Mouse (Mus musculus) heart, embryonic 16.5 days (tissue): ENCODE data around the gene Rhot1. TPM values are rescaled to one million over a fixed set of nuclear protein-coding genes. Genes with fewer than 3 reads are reported as not detected.

ENCODE experiments used
- ATAC-seq: fragments of 200-750 bp; cut with Nextera tagmentation; replicated peaks from 2 replicates; pipeline ENCODE4 v1.8.0; 2017; ENCODE audit warnings: moderate number of reproducible peaks; ENCODE audit not compliant: insufficient read depth, low FRiP score; ENCODE audit errors: extremely low read depth
- H3K27ac ChIP-seq: fragments of 300-500 bp; sonication (generic); 2 replicates; pipeline ENCODE4 v1.5.1; 2014; ENCODE audit warnings: mild to moderate bottlenecking, low read length, control low read depth, moderate library complexity
- H3K27me3 ChIP-seq: fragments of 300-500 bp; sonication (generic); 2 replicates; pipeline ENCODE4 v1.6.1; 2014; ENCODE audit warnings: low read length, mixed read lengths; ENCODE audit not compliant: control insufficient read depth, insufficient read depth
- H3K36me3 ChIP-seq: fragments of 300-500 bp; sonication (generic); 2 replicates; pipeline ENCODE4 v1.6.1; 2014; ENCODE audit not compliant: control insufficient read depth, insufficient read depth
- H3K4me1 ChIP-seq: fragments of 300-500 bp; sonication (generic); 2 replicates; pipeline ENCODE4 v1.6.1; 2014; ENCODE audit warnings: low read length, mixed read lengths; ENCODE audit not compliant: control insufficient read depth, insufficient read depth
- H3K4me2 ChIP-seq: fragments of 300-500 bp; sonication (generic); 2 replicates; pipeline ENCODE4 v1.6.1; 2014; ENCODE audit warnings: low read depth, mild to moderate bottlenecking, control low read depth, low read length
- H3K4me3 ChIP-seq: fragments of 300-500 bp; sonication (generic); 2 replicates; pipeline ENCODE4 v1.5.1; 2014; ENCODE audit warnings: mild to moderate bottlenecking, control low read depth, low read length
- H3K9ac ChIP-seq: fragments of 300-500 bp; sonication (generic); 2 replicates; pipeline ENCODE4 v1.6.1; 2014; ENCODE audit warnings: low read length, control low read depth
- H3K9me3 ChIP-seq: fragments of 300-500 bp; sonication (generic); replicated peaks from 2 replicates; pipeline ENCODE4 v1.6.1; 2016; ENCODE audit warnings: low read length; ENCODE audit not compliant: control insufficient read depth
- WGBS: fragments of 180-500 bp; shearing (Covaris S2); extraction: QIAGEN DNeasy Blood & Tissue Kit; methylation state at CpG from one replicate; pipeline ENCODE4 v1.1.7; 2014; 5-methylcytosine and 5-hydroxymethylcytosine counted together
- polyA plus RNA-seq: library from polyadenylated mRNA; unstranded; fragments of >200 nt; fragmentation: Nextera tagmentation; extraction: Ambion mirVana; gene quantifications from 2 replicates; pipeline ENCODE4 v1.2.1, GENCODE M21; 2015

The Rhot1 gene
- 63.6 and 69.9 TPM in 2 replicates for polyA plus RNA-seq

DNA sequence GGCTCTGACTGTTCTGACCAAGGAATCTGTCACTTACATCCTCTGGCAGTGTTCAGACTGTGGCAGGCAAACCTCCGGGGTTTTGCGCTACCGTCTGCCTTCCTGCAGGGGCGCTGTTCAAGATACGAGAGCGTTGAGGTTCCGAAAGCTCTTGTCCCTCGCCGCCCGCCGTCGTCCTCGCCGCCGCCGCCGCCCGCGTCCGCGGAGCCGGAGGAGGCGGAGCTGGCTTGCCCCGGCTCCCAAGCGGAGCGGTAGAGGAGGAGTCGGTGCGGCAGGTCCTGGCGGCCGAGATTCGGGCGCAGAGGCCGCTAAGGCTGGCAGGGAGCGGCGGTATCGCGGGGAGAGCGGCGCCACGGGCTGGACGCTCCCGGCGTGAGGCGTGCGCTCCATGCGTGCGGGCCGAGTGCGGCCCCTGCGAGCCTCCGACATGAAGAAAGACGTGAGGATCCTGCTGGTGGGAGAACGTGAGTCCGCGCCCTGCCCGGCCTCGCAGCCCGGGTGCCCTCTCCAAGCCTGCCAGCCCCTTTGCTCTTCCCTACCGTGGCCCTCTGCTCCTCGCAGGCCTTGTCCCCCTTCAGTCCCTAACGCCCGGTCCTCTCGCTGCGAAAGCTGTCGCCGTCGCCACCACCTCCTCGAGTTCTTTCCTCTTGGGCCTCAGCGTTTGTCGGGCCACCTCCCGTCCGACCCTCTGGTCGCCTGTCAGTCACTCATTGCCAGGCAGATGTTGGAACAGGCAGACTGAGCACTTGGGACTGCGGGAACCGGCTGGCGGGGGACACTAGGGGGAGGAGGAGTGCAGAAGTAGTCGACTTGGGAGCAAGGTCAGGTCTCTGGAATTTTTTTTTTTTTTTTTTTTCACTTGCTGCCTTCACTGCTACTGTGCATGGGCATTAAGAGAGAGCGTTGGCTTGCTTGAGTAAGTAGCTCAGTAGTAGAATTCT, at the start of gene Rhot1:
TSS of gene Rhot1 (plus strand) at position 160 of the 941 bp plus-strand sequence.
- Histone ChIP-seq H3K9ac (peak within 1 kb of the TSS; percentile 98), H3K4me3 (peak within 1 kb of the TSS; percentile 98), H3K27me3 (no peaks in the 10 kb centered on the region), H3K9me3 (no peaks in the 10 kb centered on the region), H3K4me1 (peaks cover 12% of the 10 kb centered on the region), H3K4me2 (peak within 1 kb of the TSS; percentile 79), H3K36me3 (peaks cover 5% of the 10 kb centered on the region; the same call in 1 of the 2 replicates), H3K27ac (peak within 1 kb of the TSS; percentile 98)
- peak; percentile 93 for ATAC-seq
- under 1% methylated on average over 77 of the region's 78 CpGs for WGBS

GRCm38 (mm10) chr11:80161041-80161440, 47.8 kb upstream of the Rhot1 start:
- Histone ChIP-seq H3K27ac (no peak overlapping the region), H3K4me3 (no peak overlapping the region), H3K9ac (no peak overlapping the region), H3K4me2 (no peak overlapping the region), H3K9me3 (no peaks in the 10 kb centered on the region), H3K4me1 (no peaks in the 10 kb centered on the region), H3K36me3 (no peaks in the 10 kb centered on the region), H3K27me3 (no peaks in the 10 kb centered on the region; the same call in 1 of the 2 replicates)
- 82% methylated on average over 4 of the region's 4 CpGs for WGBS
- no peak for ATAC-seq

- no peak overlapping the region for H3K4me3 ChIP-seq
- H3K9ac ChIP-seq: no peak overlapping the region
- 59% methylated on average over 7 of the region's 7 CpGs for WGBS
- no peaks in the 10 kb centered on the region for H3K9me3 ChIP-seq
- no peaks in the 10 kb centered on the region; the same call in 1 of the 2 replicates for H3K27me3 ChIP-seq
- no peaks in the 10 kb centered on the region for H3K36me3 ChIP-seq
- no peak overlapping the region for H3K27ac ChIP-seq
- H3K4me1 ChIP-seq: no peaks in the 10 kb centered on the region
- no peak overlapping the region for H3K4me2 ChIP-seq
- no peak for ATAC-seq
Measured at GRCm38 (mm10) chr11:80163362-80164116, 45.3 kb upstream of the Rhot1 start.

DNA sequence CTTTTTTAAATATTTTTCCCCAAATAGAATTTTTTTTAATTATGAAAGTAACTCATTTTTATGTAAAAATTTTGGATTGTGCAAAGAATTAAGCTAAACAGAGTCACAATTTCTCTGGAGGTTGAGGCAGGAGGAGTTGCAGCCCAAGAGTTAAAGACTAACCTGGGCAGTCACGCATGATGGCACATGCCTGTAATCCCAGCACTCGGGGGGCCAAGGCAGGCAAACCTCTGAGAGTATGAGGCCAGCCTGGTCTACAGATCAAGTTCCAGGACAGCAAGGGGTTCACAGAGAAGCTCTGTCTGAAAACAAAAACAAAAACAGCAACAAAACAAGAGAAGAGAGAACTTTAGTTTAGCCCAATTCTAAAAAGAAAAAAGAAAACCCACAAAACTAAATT, 44.6 kb upstream of the Rhot1 start:
- ATAC-seq: no peak
- Histone ChIP-seq H3K9me3 (no peaks in the 10 kb centered on the region), H3K4me1 (no peaks in the 10 kb centered on the region), H3K9ac (no peak overlapping the region), H3K27ac (no peak overlapping the region), H3K27me3 (no peaks in the 10 kb centered on the region; the same call in 1 of the 2 replicates), H3K4me2 (no peak overlapping the region), H3K36me3 (no peaks in the 10 kb centered on the region), H3K4me3 (no peak overlapping the region)
- 68% methylated on average over 2 of the region's 2 CpGs for WGBS

DNA sequence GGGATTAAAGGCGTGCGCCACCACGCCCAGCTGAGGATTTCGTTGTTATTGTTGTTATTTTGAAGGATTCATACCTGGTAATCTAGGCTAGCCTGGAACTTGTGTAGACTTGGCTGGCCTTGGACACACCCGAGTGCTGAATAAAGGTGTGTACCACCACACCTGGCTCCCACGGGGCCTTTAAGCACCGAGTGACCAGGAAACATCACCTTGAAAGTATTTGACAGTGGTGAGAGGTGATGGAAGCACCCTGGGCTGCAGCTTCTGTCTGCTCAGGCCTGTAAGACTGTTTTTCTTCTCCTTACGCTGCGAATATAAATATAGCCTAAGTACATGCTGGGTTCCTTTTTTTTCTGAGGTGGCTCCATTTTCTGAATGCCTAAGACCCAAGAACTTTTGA, 40.7 kb upstream of the Rhot1 start:
- Histone ChIP-seq H3K4me2 (no peak overlapping the region), H3K4me3 (no peak overlapping the region), H3K27me3 (no peaks in the 10 kb centered on the region), H3K36me3 (no peaks in the 10 kb centered on the region), H3K9me3 (no peaks in the 10 kb centered on the region), H3K4me1 (no peaks in the 10 kb centered on the region), H3K9ac (no peak overlapping the region), H3K27ac (no peak overlapping the region)
- no peak for ATAC-seq
- 86% methylated on average over 9 of the region's 9 CpGs for WGBS

GRCm38 (mm10) chr11:80168611-80169249, 40.1 kb upstream of the Rhot1 start:
- Histone ChIP-seq H3K4me1 (no peaks in the 10 kb centered on the region), H3K27ac (no peak overlapping the region), H3K9me3 (no peaks in the 10 kb centered on the region), H3K27me3 (no peaks in the 10 kb centered on the region), H3K4me3 (no peak overlapping the region), H3K9ac (no peak overlapping the region), H3K36me3 (no peaks in the 10 kb centered on the region), H3K4me2 (no peak overlapping the region)
- 67% methylated on average over 4 of the region's 4 CpGs for WGBS
- ATAC-seq: no peak

DNA sequence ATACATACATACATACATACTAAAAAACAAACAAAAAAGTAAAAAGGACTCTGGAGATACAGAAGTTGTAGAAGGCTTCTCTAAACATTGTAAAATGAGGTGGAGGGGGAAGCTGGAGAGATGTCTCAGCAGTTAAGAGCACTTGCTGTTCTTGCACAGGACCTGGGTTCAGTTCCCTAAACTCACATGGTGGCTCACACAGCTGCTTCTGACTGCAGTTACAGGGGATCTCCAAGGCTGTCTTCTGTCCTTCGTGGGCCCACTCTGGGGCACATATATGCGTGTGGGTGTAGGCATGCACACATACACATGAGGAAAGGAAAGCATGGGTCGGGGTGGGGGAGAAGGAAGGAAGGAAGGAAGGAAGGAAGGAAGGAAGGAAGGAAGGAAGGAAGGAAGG, 39.2 kb upstream of the Rhot1 start:
- no peak overlapping the region for H3K27ac ChIP-seq
- H3K9ac ChIP-seq: no peak overlapping the region
- no peaks in the 10 kb centered on the region for H3K4me1 ChIP-seq
- H3K4me3 ChIP-seq: no peak overlapping the region
- no peaks in the 10 kb centered on the region for H3K36me3 ChIP-seq
- no peak for ATAC-seq
- WGBS: 82% methylated on average over 3 of the region's 3 CpGs
- H3K27me3 ChIP-seq: no peaks in the 10 kb centered on the region
- H3K9me3 ChIP-seq: no peaks in the 10 kb centered on the region
- no peak overlapping the region for H3K4me2 ChIP-seq

DNA sequence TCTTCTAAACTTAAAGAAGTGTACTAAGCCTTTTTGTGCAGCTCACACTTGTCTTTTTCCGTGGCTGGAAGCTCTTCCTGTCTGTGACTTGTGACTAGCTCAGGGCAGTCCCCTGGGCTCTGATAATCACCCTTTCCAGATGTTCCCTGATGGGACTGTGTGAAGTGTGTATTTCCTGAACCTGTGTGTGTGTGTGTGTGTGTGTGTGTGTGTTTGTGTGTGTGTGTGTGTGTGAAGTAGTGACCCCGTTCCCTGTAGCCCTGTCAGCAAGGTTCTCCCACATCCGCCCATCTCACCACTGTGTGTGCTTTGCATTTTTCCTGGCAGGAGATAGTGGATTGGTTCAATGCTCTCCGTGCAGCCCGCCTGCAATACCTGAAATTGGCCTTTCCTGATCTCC, 38.5 kb upstream of the Rhot1 start:
- H3K9me3 ChIP-seq: no peaks in the 10 kb centered on the region
- H3K4me2 ChIP-seq: no peak overlapping the region
- no peak overlapping the region for H3K9ac ChIP-seq
- H3K4me1 ChIP-seq: no peaks in the 10 kb centered on the region
- 53% methylated on average over 5 of the region's 5 CpGs for WGBS
- ATAC-seq: no peak
- no peak overlapping the region for H3K4me3 ChIP-seq
- H3K27me3 ChIP-seq: no peaks in the 10 kb centered on the region
- H3K36me3 ChIP-seq: no peaks in the 10 kb centered on the region
- H3K27ac ChIP-seq: no peak overlapping the region
